Mouse (Mus musculus): ENCODE results near the gene Fbxo34. TPM values are rescaled to one million over a fixed set of nuclear protein-coding genes. Genes with fewer than 3 reads are reported as not detected.
"Not testable (repeated sequence)": the region's sequence is repeated elsewhere in the genome, so short reads cannot be mapped to it uniquely, and the experiment has no call there.

Fbxo34 gene
- polyA plus RNA-seq (2016; fragmentation: Nextera tagmentation; extraction: Ambion mirVana) = 22.1 and 22.8 TPM in 2 replicates

DNA sequence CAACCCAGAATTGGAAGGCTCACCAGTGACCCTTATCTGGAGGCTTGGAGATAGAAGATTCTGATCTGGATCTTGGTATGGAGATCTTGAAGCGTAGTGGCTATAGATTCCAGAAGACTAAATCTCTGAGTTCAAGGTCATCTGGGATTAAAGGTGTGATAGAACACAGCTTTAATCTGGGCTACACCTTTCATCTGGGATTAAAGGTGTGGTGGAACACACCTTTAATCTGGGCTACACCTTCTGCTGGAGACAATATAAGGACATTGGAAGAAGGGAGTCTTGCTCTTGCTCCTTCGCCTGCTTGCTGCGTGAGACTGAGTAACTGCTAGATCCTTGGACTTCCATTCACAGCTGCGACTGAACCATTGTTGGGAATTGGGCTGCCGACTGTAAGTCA lies at the start of gene Fbxo34:
Gene Fbxo34, plus strand, starts transcription at position 301 of the 400 bp plus-strand sequence.
- H3K9me3 ChIP-seq; H3K36me3 ChIP-seq (replicated peaks); ATAC-seq (ENCODE audit: low FRiP score); H3K4me2 ChIP-seq; H3K4me1 ChIP-seq; H3K4me3 ChIP-seq (replicated peaks); H3K27me3 ChIP-seq; H3K27ac ChIP-seq; H3K9ac ChIP-seq: not testable (repeated sequence)
- 85% methylated on average over 3 of the region's 5 CpGs for WGBS

DNA sequence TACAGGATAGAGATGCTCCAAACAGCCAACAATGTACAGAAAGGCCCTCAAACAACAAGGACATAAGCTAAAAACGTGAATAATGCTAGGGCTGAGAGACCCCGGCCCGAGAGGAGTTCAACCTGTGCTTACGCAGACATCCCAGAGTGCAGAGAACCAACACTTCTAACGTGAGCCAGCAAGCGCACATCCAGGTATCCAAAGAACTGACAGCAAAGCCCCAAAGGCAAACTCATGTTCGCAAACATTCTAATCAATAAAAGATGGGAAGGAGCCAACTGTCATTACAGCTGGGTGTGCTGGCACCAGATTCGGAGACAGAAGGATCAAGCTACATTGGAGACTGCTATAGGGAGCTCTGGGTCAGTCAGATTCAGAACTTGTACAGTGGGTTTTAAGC lies 47.5 kb upstream of the Fbxo34 start:
- 94% methylated on average over 8 of the region's 8 CpGs for WGBS
- H3K9ac ChIP-seq = no peak overlapping the region
- H3K27me3 ChIP-seq = no peaks in the 10 kb centered on the region
- peaks cover 88% of the 10 kb centered on the region for H3K36me3 ChIP-seq (replicated peaks)
- H3K9me3 ChIP-seq = no peaks in the 10 kb centered on the region
- no peaks in the 10 kb centered on the region for H3K4me1 ChIP-seq
- H3K4me2 ChIP-seq = no peak overlapping the region
- no peak for ATAC-seq (ENCODE audit: low FRiP score)
- no peak overlapping the region for H3K4me3 ChIP-seq (replicated peaks)
- H3K27ac ChIP-seq = no peak overlapping the region

DNA sequence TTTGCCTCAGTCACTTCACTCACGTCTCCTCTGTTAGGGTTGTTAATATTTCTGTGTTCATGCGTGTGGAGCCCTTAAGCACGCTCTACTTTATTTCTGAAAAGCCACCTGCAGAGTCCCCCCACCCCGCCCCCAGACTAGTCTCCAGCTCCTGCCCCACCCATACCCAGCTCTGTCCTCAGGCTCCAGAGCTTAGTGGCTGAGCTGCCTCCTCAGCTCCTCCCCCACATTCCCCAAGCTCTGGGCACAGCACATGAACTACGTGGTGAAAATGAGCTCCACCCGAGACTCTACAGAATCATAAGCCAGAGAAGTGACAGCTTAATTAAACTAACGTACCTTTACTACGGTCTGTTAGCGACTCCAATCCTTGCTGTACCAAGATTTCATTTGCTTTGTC lies 44.2 kb upstream of the Fbxo34 start:
- Histone ChIP-seq H3K9me3 (no peaks in the 10 kb centered on the region), H3K27ac (no peak overlapping the region), H3K9ac (no peak overlapping the region), H3K4me2 (no peak overlapping the region), H3K4me3 (replicated peaks) (no peak overlapping the region), H3K36me3 (replicated peaks) (peaks cover 93% of the 10 kb centered on the region), H3K4me1 (no peaks in the 10 kb centered on the region), H3K27me3 (no peaks in the 10 kb centered on the region)
- no peak for ATAC-seq (ENCODE audit: low FRiP score)
- 87% methylated on average over 9 of the region's 9 CpGs for WGBS

DNA sequence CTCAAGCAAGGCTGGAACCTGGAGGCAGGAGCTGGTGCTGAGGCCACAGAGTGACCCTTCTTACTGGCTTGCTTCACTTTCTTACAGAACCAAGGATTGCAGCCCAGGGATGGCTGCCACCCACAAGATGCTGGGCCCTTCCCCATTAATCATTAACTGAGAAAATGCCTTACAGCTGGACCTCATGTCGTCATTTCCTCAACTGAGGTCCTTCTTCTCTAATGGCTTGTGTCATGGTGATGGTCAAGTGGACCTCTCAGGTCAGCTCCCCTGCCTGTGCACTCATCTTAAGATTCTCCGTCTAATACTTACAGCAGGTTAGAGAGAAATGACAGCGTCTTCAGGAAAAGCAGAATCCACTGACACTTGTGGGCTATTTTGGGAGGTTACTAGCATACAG lies 32.9 kb upstream of the Fbxo34 start:
- H3K4me2 ChIP-seq = peak overlapping the region; percentile 80
- no peak for ATAC-seq (ENCODE audit: low FRiP score)
- H3K4me1 ChIP-seq = peaks cover 20% of the 10 kb centered on the region
- no peaks in the 10 kb centered on the region for H3K9me3 ChIP-seq
- H3K27me3 ChIP-seq = no peaks in the 10 kb centered on the region
- peak overlapping the region; percentile 61 for H3K9ac ChIP-seq
- WGBS = 44% methylated on average over 3 of the region's 3 CpGs
- H3K27ac ChIP-seq = no peak overlapping the region
- H3K4me3 ChIP-seq (replicated peaks) = peak overlapping the region; percentile 62
- H3K36me3 ChIP-seq (replicated peaks) = peaks cover 29% of the 10 kb centered on the region

DNA sequence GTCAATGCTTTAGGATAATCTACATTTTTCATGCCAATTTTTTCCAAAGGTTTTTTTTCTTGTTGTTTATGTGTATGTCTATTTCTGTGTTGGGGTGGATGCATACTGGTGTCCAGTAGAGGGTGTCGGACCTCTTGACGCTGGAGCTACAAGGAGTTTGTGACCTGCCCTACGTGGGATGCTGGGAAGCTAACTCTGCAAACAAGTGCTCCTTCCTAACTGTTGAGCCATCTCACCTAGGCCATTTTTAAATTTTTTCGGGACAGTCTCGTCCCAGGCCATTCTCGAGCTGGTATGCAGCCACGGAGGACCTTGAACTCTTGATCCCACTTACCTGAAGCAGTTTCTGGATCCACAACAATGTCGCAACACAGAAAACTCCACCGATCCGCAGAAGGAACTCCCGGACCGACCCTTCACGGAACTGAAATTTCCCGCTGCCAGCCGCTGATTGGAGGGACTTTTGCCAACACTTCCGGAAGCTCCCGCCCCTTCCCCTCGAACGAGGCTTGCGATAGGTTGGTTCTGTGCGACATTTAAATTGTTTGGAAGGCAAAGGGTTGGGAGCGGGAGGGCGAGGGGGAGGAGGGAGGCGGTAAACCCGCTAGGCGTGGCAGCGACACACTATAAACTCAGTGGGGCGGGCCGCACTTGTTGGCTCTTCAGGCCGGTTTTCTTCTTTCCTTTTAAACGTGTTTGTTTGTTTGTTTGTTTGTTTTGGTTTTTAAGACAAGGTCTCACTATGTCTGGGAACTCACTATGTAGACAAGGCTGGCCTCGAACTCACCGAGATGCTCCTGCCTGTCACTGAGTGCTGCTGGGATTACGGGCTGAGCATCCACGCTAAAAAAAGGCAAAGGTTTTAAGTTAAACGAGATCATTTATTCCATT lies 32.2 kb upstream of the Fbxo34 start, which contains the start of gene Dlgap5:
Gene Dlgap5, minus strand, starts transcription at position 633 of the 891 bp plus-strand sequence.
- H3K9me3 ChIP-seq = no peaks in the 10 kb centered on the region
- H3K27ac ChIP-seq = 0 out of 2 replicates have a peak within 1 kb of the TSS, but pooled peaks have one; percentile 25
- H3K4me2 ChIP-seq = peak within 1 kb of the TSS; percentile 80
- peak within 1 kb of the TSS; percentile 61 for H3K9ac ChIP-seq
- H3K4me3 ChIP-seq (replicated peaks) = peak within 1 kb of the TSS; percentile 62
- WGBS = 1% methylated on average over 36 of the region's 36 CpGs
- no peaks in the 10 kb centered on the region for H3K27me3 ChIP-seq
- H3K36me3 ChIP-seq (replicated peaks) = peaks cover 24% of the 10 kb centered on the region
- ATAC-seq (ENCODE audit: low FRiP score) = peak; percentile 97
- H3K4me1 ChIP-seq = peaks cover 20% of the 10 kb centered on the region

DNA sequence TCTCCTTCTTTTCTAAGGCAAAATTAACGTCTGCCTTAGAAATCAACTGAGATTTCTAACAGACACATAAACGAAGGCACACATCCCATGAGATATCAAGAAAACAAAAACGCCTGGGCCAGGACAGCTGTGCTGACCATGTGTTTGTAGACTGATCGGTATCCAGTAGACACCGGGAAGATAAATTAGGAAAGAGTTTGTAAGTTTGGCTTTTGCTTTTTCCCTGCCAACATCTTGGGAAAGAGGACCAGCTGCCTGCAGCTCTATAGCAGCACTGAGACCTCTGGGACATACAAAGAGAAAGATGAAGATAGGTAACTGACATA lies 31.6 kb upstream of the Fbxo34 start:
- Histone ChIP-seq H3K27me3 (no peaks in the 10 kb centered on the region), H3K36me3 (replicated peaks) (peaks cover 22% of the 10 kb centered on the region), H3K4me2 (peak overlapping the region; percentile 80), H3K9me3 (no peaks in the 10 kb centered on the region), H3K4me3 (replicated peaks) (peak overlapping the region; percentile 62), H3K27ac (0 out of 2 replicates have a peak overlapping the region, but pooled peaks have one; percentile 25), H3K9ac (0 out of 2 replicates have a peak overlapping the region, but pooled peaks have one; percentile 38), H3K4me1 (peaks cover 20% of the 10 kb centered on the region)
- WGBS = 55% methylated on average over 5 of the region's 5 CpGs
- no peak for ATAC-seq (ENCODE audit: low FRiP score)

DNA sequence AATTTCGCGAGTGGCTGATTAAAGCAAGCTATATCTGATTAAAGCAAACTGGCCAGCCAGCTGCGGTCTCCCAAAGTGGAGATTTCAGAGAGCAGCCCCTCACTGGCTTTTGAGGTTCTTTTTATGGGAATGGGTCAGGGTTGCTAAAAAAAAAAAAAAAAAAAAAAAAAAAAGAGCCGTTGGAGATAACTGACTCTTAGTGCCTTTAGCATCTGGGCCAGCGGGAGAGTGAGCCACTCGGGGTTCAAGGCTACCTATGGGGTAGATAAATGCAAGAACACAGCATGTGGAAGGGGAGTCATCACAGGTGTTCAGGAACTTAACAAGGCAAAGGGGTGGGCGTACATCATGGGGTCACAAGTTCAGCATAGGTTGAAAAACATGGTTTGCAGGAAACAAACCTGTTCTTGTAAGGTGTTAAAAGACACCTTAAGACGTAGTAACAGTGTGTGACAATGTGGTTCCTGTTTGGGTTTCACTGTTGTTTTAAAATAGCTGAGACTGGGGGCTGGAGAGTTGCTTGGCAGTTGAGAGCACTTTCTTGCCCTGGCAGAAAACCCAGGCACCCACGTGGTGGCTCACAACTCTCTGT lies 31.1 kb upstream of the Fbxo34 start:
- Histone ChIP-seq H3K9me3 (no peaks in the 10 kb centered on the region), H3K27me3 (no peaks in the 10 kb centered on the region), H3K4me2 (no peak overlapping the region), H3K36me3 (replicated peaks) (peaks cover 17% of the 10 kb centered on the region), H3K9ac (no peak overlapping the region), H3K27ac (no peak overlapping the region), H3K4me1 (peaks cover 20% of the 10 kb centered on the region), H3K4me3 (replicated peaks) (no peak overlapping the region)
- no peak for ATAC-seq (ENCODE audit: low FRiP score)
- 86% methylated on average over 9 of the region's 9 CpGs for WGBS

DNA sequence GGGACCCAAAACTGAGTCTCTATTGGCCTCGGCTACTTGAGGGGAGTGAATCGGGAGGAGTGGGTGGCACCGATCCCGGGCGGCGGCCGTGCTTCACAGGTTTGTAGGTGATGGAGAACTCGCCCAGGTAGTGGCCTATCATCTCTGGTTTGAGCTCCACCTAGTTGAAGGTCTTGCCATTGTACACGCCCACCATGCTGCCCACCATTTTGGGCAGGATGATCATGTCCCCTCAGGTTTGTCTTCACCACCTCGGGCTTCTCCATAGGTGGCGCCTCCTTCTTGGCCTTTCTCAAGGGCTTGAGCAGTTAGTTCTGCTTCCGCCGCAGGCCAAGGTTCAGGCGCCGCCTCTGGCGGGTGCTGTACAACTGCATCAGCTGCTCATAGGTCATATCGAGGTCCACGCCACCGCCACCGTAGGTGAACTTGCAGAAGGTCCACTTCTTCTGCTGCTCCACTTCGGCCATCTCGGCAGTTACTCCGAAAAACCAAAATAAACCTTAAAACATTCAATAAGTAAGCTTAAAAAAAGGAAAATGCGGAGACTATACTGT lies 30.4 kb upstream of the Fbxo34 start:
- no peaks in the 10 kb centered on the region for H3K27me3 ChIP-seq
- no peak for ATAC-seq (ENCODE audit: low FRiP score)
- H3K4me1 ChIP-seq = peaks cover 20% of the 10 kb centered on the region
- no peaks in the 10 kb centered on the region for H3K9me3 ChIP-seq
- H3K27ac ChIP-seq = no peak overlapping the region
- H3K36me3 ChIP-seq (replicated peaks) = peaks cover 14% of the 10 kb centered on the region
- H3K4me3 ChIP-seq (replicated peaks) = no peak overlapping the region
- H3K9ac ChIP-seq = no peak overlapping the region
- H3K4me2 ChIP-seq = no peak overlapping the region
- 94% methylated on average over 24 of the region's 24 CpGs for WGBS

DNA sequence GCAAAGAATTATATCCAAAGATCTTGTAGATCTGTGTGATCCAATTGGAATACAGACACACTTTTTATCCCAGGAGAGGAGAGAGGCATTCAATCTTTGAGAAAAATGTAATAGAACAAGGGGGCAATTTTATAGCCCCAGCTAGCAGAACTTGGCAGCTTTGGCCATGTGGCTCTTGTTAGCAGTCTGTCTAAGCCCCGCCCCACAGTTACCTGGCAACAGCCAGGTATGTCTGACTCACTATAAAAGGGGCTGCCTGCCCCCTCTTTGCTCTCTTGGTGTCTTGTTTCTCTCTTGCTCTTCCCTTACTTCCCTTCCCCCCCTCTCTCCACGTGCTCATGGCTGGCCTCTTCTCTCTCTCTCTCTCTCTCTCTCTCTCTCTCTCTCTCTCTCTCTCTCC lies 28.6 kb upstream of the Fbxo34 start:
- Histone ChIP-seq H3K4me1 (peaks cover 11% of the 10 kb centered on the region), H3K9ac (no peak overlapping the region), H3K4me3 (replicated peaks) (no peak overlapping the region), H3K27me3 (no peaks in the 10 kb centered on the region), H3K27ac (no peak overlapping the region), H3K4me2 (no peak overlapping the region), H3K9me3 (no peaks in the 10 kb centered on the region), H3K36me3 (replicated peaks) (no peaks in the 10 kb centered on the region)
- WGBS = 88% methylated on average over 1 of the region's 2 CpGs
- no peak for ATAC-seq (ENCODE audit: low FRiP score)

DNA sequence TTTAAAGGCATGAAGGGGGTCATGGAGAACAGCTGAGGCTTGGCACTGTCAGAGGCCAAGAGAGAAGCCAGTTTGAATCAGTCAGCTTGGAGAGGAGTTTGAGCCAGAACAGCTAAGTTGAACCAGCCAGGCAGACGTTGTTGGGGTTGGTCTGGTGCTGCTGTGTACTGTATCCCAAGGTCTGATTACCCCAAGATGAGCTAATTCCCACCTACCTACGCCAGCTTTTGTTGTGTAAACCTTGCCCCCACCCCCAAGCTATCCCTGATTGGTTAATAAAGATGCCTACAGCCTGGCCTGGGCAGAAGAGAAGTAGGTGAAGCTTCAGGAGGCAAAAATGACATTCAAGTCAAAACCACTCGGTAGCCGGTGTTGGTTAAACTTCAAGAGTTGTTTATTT lies 27.8 kb upstream of the Fbxo34 start:
- WGBS = 69% methylated on average over 4 of the region's 4 CpGs
- no peak for ATAC-seq (ENCODE audit: low FRiP score)
- Histone ChIP-seq H3K27ac (no peak overlapping the region), H3K4me2 (no peak overlapping the region), H3K36me3 (replicated peaks) (no peaks in the 10 kb centered on the region), H3K9ac (no peak overlapping the region), H3K4me1 (peaks cover 4% of the 10 kb centered on the region), H3K27me3 (no peaks in the 10 kb centered on the region), H3K4me3 (replicated peaks) (no peak overlapping the region), H3K9me3 (no peaks in the 10 kb centered on the region)

DNA sequence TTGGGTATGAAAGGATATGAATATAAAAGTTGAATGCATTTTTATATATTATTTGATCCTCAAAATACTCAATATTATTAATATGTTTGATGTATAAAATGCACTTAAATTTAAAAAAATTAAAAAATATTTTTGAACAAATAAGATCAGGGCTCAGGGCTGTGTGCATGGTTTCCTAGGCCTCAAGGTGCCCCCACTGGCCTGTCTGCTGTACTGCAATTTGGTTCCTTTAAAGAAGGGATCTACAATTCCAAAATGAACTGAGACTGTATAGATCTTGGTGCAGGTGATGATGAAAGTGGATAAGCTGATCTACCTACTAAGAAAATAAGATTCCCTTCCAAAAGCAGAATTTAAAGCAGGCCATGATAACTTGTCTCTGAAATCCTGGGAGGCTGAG lies 17.2 kb upstream of the Fbxo34 start:
- H3K9ac ChIP-seq = no peak overlapping the region
- ATAC-seq (ENCODE audit: low FRiP score) = no peak
- H3K4me2 ChIP-seq = no peak overlapping the region
- H3K4me1 ChIP-seq = no peaks in the 10 kb centered on the region
- H3K36me3 ChIP-seq (replicated peaks) = no peaks in the 10 kb centered on the region
- H3K27me3 ChIP-seq = no peaks in the 10 kb centered on the region
- 0 out of 2 replicates have a peak, but pooled peaks cover 4% of the 10 kb centered on the region for H3K9me3 ChIP-seq
- H3K27ac ChIP-seq = no peak overlapping the region
- H3K4me3 ChIP-seq (replicated peaks) = no peak overlapping the region

DNA sequence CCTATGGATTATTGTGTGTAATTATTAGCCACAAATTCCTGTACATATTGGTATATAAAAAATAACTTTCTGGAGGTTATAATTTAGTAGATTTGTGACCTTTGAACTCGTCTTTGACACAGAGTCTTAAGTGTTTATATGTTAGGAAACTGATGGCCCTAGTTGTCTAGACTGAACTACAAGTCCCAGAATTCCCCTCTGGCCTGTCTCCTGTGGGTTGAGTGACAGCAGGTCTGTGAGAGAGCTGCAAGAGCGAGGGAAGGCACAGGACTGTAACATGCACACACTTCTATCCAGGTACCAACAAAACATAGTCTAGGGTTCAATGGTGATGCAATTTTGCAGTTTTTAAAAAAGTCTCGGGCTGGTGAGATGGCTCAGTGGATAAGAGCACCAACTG lies 11.3 kb upstream of the Fbxo34 start:
- WGBS = 68% methylated on average over 3 of the region's 3 CpGs
- Histone ChIP-seq H3K9ac (no peak overlapping the region), H3K4me3 (replicated peaks) (no peak overlapping the region), H3K27me3 (no peaks in the 10 kb centered on the region), H3K27ac (no peak overlapping the region), H3K4me1 (no peaks in the 10 kb centered on the region), H3K4me2 (no peak overlapping the region), H3K9me3 (peaks cover 16% of the 10 kb centered on the region), H3K36me3 (replicated peaks) (no peaks in the 10 kb centered on the region)
- ATAC-seq (ENCODE audit: low FRiP score) = no peak

Measured in forebrain, embryonic 12.5 days (tissue).